Mouse (Mus musculus) embryonic facial prominence, embryonic 13.5 days (tissue): ENCODE measurements around the gene Cfd. TPM values are rescaled to one million over a fixed set of nuclear protein-coding genes. Genes with fewer than 3 reads are reported as not detected.
"Not testable (repeated sequence)": the region's sequence is repeated elsewhere in the genome, so short reads cannot be mapped to it uniquely, and the experiment has no call there.

Source experiments
- ATAC-seq: fragments of 200-750 bp; cut with Nextera tagmentation; 2 replicates; pipeline ENCODE4 v1.8.0; 2017; ENCODE audit warnings: low read depth; ENCODE audit not compliant: insufficient number of reproducible peaks, insufficient read depth, low FRiP score, low TSS enrichment
- H3K27ac ChIP-seq: fragments of 300-500 bp; sonication (generic); 2 replicates; pipeline ENCODE4 v1.5.1; 2015; ENCODE audit warnings: moderate library complexity, mild to moderate bottlenecking, inconsistent platforms
- H3K27me3 ChIP-seq: fragments of 300-500 bp; sonication (generic); 2 replicates; pipeline ENCODE4 v1.6.1; 2015; ENCODE audit warnings: mild to moderate bottlenecking, inconsistent platforms
- H3K36me3 ChIP-seq: fragments of 300-500 bp; sonication (generic); 2 replicates; pipeline ENCODE4 v1.6.1; 2015; ENCODE audit warnings: mild to moderate bottlenecking, inconsistent platforms
- H3K4me1 ChIP-seq: fragments of 300-500 bp; sonication (generic); 2 replicates; pipeline ENCODE4 v1.6.1; 2015; ENCODE audit warnings: inconsistent platforms
- H3K4me2 ChIP-seq: fragments of 300-500 bp; sonication (generic); 2 replicates; pipeline ENCODE4 v1.6.1; 2015; ENCODE audit warnings: moderate library complexity, mild to moderate bottlenecking, inconsistent platforms
- H3K4me3 ChIP-seq: fragments of 300-500 bp; sonication (generic); 2 replicates; pipeline ENCODE4 v1.5.1; 2015; ENCODE audit warnings: mild to moderate bottlenecking, inconsistent platforms
- H3K9ac ChIP-seq: fragments of 300-500 bp; sonication (generic); 2 replicates; pipeline ENCODE4 v1.6.1; 2015; ENCODE audit warnings: mild to moderate bottlenecking, inconsistent platforms
- H3K9me3 ChIP-seq: fragments of 300-500 bp; sonication (generic); 2 replicates; pipeline ENCODE4 v1.6.1; 2016; ENCODE audit warnings: inconsistent platforms
- WGBS: fragments of 180-500 bp; shearing (Covaris S2); methylation state at CpG from one replicate; pipeline ENCODE4 v1.1.7; 2015; ENCODE audit warnings: mixed read lengths; 5-methylcytosine and 5-hydroxymethylcytosine counted together
- polyA plus RNA-seq: library from polyadenylated mRNA; unstranded; fragments of >200 nt; fragmentation: Nextera tagmentation; extraction: Ambion mirVana; gene quantifications from 2 replicates; pipeline ENCODE4 v1.2.1, GENCODE M21; 2015

Gene Cfd
- polyA plus RNA-seq, 1 experiment from 2014 or later, result not detected

GRCm38 (mm10) chr10:79877174-79877573, 13.5 kb upstream of the Cfd start:
- no peak overlapping the region for H3K27ac ChIP-seq
- H3K36me3 ChIP-seq, result no peaks in the 10 kb centered on the region
- H3K4me1 ChIP-seq, result peaks cover 33% of the 10 kb centered on the region
- H3K9ac ChIP-seq, result no peak overlapping the region
- H3K9me3 ChIP-seq, result no peaks in the 10 kb centered on the region
- ATAC-seq, result no peak
- WGBS, result 43% methylated on average over 1 of the region's 1 CpGs
- peaks cover 2% of the 10 kb centered on the region for H3K27me3 ChIP-seq
- no peak overlapping the region for H3K4me2 ChIP-seq
- no peak overlapping the region for H3K4me3 ChIP-seq

GRCm38 (mm10) chr10:79877757-79878156, 12.9 kb upstream of the Cfd start:
- H3K4me1 ChIP-seq, result peaks cover 35% of the 10 kb centered on the region
- H3K9ac ChIP-seq, result no peak overlapping the region
- no peak overlapping the region for H3K4me2 ChIP-seq
- H3K9me3 ChIP-seq, result no peaks in the 10 kb centered on the region
- WGBS, result 37% methylated on average over 12 of the region's 12 CpGs
- no peak overlapping the region for H3K4me3 ChIP-seq
- peaks cover 8% of the 10 kb centered on the region for H3K27me3 ChIP-seq
- no peak for ATAC-seq
- H3K27ac ChIP-seq, result no peak overlapping the region
- H3K36me3 ChIP-seq, result no peaks in the 10 kb centered on the region

- 39% methylated on average over 3 of the region's 3 CpGs for WGBS
- H3K36me3 ChIP-seq, result no peaks in the 10 kb centered on the region
Observed at GRCm38 (mm10) chr10:79879527-79879926, 11.1 kb upstream of the Cfd start.

GRCm38 (mm10) chr10:79880721-79881120, 9.9 kb upstream of the Cfd start:
- no peak overlapping the region for H3K27ac ChIP-seq
- H3K4me3 ChIP-seq, result no peak overlapping the region
- H3K36me3 ChIP-seq, result no peaks in the 10 kb centered on the region
- no peak for ATAC-seq
- H3K4me2 ChIP-seq, result 0 out of 2 replicates have a peak overlapping the region, but pooled peaks have one; percentile 0
- H3K4me1 ChIP-seq, result peaks cover 33% of the 10 kb centered on the region
- H3K27me3 ChIP-seq, result peaks cover 12% of the 10 kb centered on the region
- H3K9ac ChIP-seq, result no peak overlapping the region
- H3K9me3 ChIP-seq, result no peaks in the 10 kb centered on the region
- WGBS, result 17% methylated on average over 9 of the region's 9 CpGs

More at GRCm38 (mm10) chr10:79879527-79879926, 11.1 kb upstream of the Cfd start:
- Histone ChIP-seq H3K27me3 (peaks cover 12% of the 10 kb centered on the region), H3K4me1 (peaks cover 41% of the 10 kb centered on the region), H3K27ac (no peak overlapping the region), H3K4me2 (no peak overlapping the region), H3K9ac (no peak overlapping the region), H3K9me3 (no peaks in the 10 kb centered on the region), H3K4me3 (no peak overlapping the region)
- ATAC-seq, result no peak

- Histone ChIP-seq H3K27ac (no peak overlapping the region), H3K36me3 (no peaks in the 10 kb centered on the region), H3K9me3 (no peaks in the 10 kb centered on the region), H3K9ac (peak overlapping the region; percentile 61), H3K27me3 (peaks cover 12% of the 10 kb centered on the region), H3K4me3 (peak overlapping the region; percentile 28), H3K4me1 (peaks cover 33% of the 10 kb centered on the region), H3K4me2 (peak overlapping the region; percentile 57)
- 0 out of 2 replicates have a peak, but pooled peaks have one; percentile 12 for ATAC-seq
- 6% methylated on average over 22 of the region's 22 CpGs for WGBS
Observed at GRCm38 (mm10) chr10:79881981-79882380, 8.7 kb upstream of the Cfd start.

GRCm38 (mm10) chr10:79883297-79884084, 7.2 kb upstream of the Cfd start:
- no peaks in the 10 kb centered on the region for H3K9me3 ChIP-seq
- H3K27ac ChIP-seq, result no peak overlapping the region
- H3K27me3 ChIP-seq, result peaks cover 12% of the 10 kb centered on the region
- H3K4me1 ChIP-seq, result peaks cover 29% of the 10 kb centered on the region
- peak overlapping the region; percentile 31 for H3K4me2 ChIP-seq
- peak overlapping the region; percentile 51 for H3K9ac ChIP-seq
- H3K36me3 ChIP-seq, result no peaks in the 10 kb centered on the region
- 16% methylated on average over 22 of the region's 22 CpGs for WGBS
- H3K4me3 ChIP-seq, result 0 out of 2 replicates have a peak overlapping the region, but pooled peaks have one; percentile 7
- ATAC-seq, result no peak

GRCm38 (mm10) chr10:79884446-79884845, 6.2 kb upstream of the Cfd start:
- Histone ChIP-seq H3K9me3 (no peaks in the 10 kb centered on the region), H3K27ac (no peak overlapping the region), H3K9ac (0 out of 2 replicates have a peak overlapping the region, but pooled peaks have one; percentile 51), H3K36me3 (no peaks in the 10 kb centered on the region), H3K4me3 (no peak overlapping the region), H3K4me2 (no peak overlapping the region), H3K4me1 (peaks cover 29% of the 10 kb centered on the region), H3K27me3 (peaks cover 12% of the 10 kb centered on the region)
- WGBS, result 52% methylated on average over 4 of the region's 4 CpGs
- no peak for ATAC-seq

GRCm38 (mm10) chr10:79884938-79885337, 5.7 kb upstream of the Cfd start:
- 76% methylated on average over 3 of the region's 3 CpGs for WGBS
- ATAC-seq, H3K4me3 ChIP-seq: not testable (repeated sequence)

GRCm38 (mm10) chr10:79886054-79886453, 4.6 kb upstream of the Cfd start, which contains the start of gene Elane:
TSS of gene Elane (plus strand) at chr10:79886247.
- no peak for ATAC-seq
- no peak within 1 kb of the TSS for H3K4me3 ChIP-seq
- no peak within 1 kb of the TSS for H3K4me2 ChIP-seq
- WGBS, result 88% methylated on average over 6 of the region's 6 CpGs
- H3K9ac ChIP-seq, result no peak within 1 kb of the TSS
- H3K9me3 ChIP-seq, result no peaks in the 10 kb centered on the region
- H3K36me3 ChIP-seq, result no peaks in the 10 kb centered on the region
- H3K27me3 ChIP-seq, result peaks cover 12% of the 10 kb centered on the region; the same call in 1 of the 2 replicates
- H3K27ac ChIP-seq, result no peak within 1 kb of the TSS
- peaks cover 29% of the 10 kb centered on the region for H3K4me1 ChIP-seq

More at GRCm38 (mm10) chr10:79884938-79885337, 5.7 kb upstream of the Cfd start:
- Histone ChIP-seq H3K4me1 (peaks cover 29% of the 10 kb centered on the region), H3K27me3 (peaks cover 12% of the 10 kb centered on the region)
- H3K9ac ChIP-seq, H3K36me3 ChIP-seq, H3K9me3 ChIP-seq, H3K27ac ChIP-seq, H3K4me2 ChIP-seq: not testable (repeated sequence)

GRCm38 (mm10) chr10:79886611-79887010, 4.0 kb upstream of the Cfd start:
- H3K27me3 ChIP-seq, result peaks cover 12% of the 10 kb centered on the region; the same call in 1 of the 2 replicates
- no peak overlapping the region for H3K9ac ChIP-seq
- no peak overlapping the region for H3K27ac ChIP-seq
- 65% methylated on average over 8 of the region's 8 CpGs for WGBS
- H3K4me3 ChIP-seq, result no peak overlapping the region
- H3K4me1 ChIP-seq, result peaks cover 28% of the 10 kb centered on the region
- no peak for ATAC-seq
- H3K36me3 ChIP-seq, result no peaks in the 10 kb centered on the region
- H3K9me3 ChIP-seq, result no peaks in the 10 kb centered on the region
- no peak overlapping the region for H3K4me2 ChIP-seq

GRCm38 (mm10) chr10:79889386-79889785, 1.3 kb upstream of the Cfd start:
- ATAC-seq, result no peak
- no peak overlapping the region for H3K4me2 ChIP-seq
- 85% methylated on average over 2 of the region's 2 CpGs for WGBS

More at GRCm38 (mm10) chr10:79889386-79889785, 1.3 kb upstream of the Cfd start:
- no peak overlapping the region for H3K4me3 ChIP-seq
- no peaks in the 10 kb centered on the region for H3K27me3 ChIP-seq
- H3K9ac ChIP-seq, result no peak overlapping the region
- 0 out of 2 replicates have a peak, but pooled peaks cover 4% of the 10 kb centered on the region for H3K4me1 ChIP-seq
- no peaks in the 10 kb centered on the region for H3K9me3 ChIP-seq
- no peak overlapping the region for H3K27ac ChIP-seq
- H3K36me3 ChIP-seq, result peaks cover 6% of the 10 kb centered on the region; the same call in 1 of the 2 replicates
